Mouse (Mus musculus): ENCODE measurements around the gene S100a10.

The S100a10 gene

GRCm38 (mm10) chr3:93547099-93547648 lies 7.7 kb upstream of the S100a10 start:
- DNase-seq (ENCODE audit: extremely low read depth, low read depth, low spot score), result no peak

GRCm38 (mm10) chr3:93547749-93548540 lies 6.9 kb upstream of the S100a10 start:
- DNase-seq (ENCODE audit: extremely low read depth, low read depth, low spot score), result no peak

GRCm38 (mm10) chr3:93548541-93549266 lies 6.2 kb upstream of the S100a10 start:
- DNase-seq (ENCODE audit: extremely low read depth, low read depth, low spot score), result no peak

- DNase-seq (ENCODE audit: extremely low read depth, low read depth, low spot score), result no peak
Measured at GRCm38 (mm10) chr3:93549986-93550385, 4.9 kb upstream of the S100a10 start.

- no peak for DNase-seq (ENCODE audit: extremely low read depth, low read depth, low spot score)
Measured at GRCm38 (mm10) chr3:93551950-93552901, 2.7 kb upstream of the S100a10 start.

- DNase-seq (ENCODE audit: extremely low read depth, low read depth, low spot score), result no peak
Measured at GRCm38 (mm10) chr3:93553311-93553710, 1.6 kb upstream of the S100a10 start.

- no peak for DNase-seq (ENCODE audit: extremely low read depth, low read depth, low spot score)
Measured at GRCm38 (mm10) chr3:93553765-93554378, 1.0 kb upstream of the S100a10 start.

GRCm38 (mm10) chr3:93554379-93554980 lies 400 bp upstream of the S100a10 start:
- no peak for DNase-seq (ENCODE audit: extremely low read depth, low read depth, low spot score)

GRCm38 (mm10) chr3:93555878-93556254 lies 986 bp downstream of the S100a10 start:
- DNase-seq (ENCODE audit: extremely low read depth, low read depth, low spot score), result peak; percentile 55

- DNase-seq (ENCODE audit: extremely low read depth, low read depth, low spot score), result no peak
Measured at GRCm38 (mm10) chr3:93556599-93556998, 1.7 kb downstream of the S100a10 start.

GRCm38 (mm10) chr3:93557471-93557870 lies 2.6 kb downstream of the S100a10 start:
- no peak for DNase-seq (ENCODE audit: extremely low read depth, low read depth, low spot score)

- DNase-seq (ENCODE audit: extremely low read depth, low read depth, low spot score), result no peak
Measured at GRCm38 (mm10) chr3:93559961-93560360, 5.1 kb downstream of the S100a10 start.

GRCm38 (mm10) chr3:93562372-93562771 lies 7.5 kb downstream of the S100a10 start:
- no peak for DNase-seq (ENCODE audit: extremely low read depth, low read depth, low spot score)

- no peak for DNase-seq (ENCODE audit: extremely low read depth, low read depth, low spot score)
Measured at GRCm38 (mm10) chr3:93563216-93563615, 8.3 kb downstream of the S100a10 start.

GRCm38 (mm10) chr3:93566892-93567291 lies 12.0 kb downstream of the S100a10 start:
- DNase-seq (ENCODE audit: extremely low read depth, low read depth, low spot score), result no peak

- no peak for DNase-seq (ENCODE audit: extremely low read depth, low read depth, low spot score)
Measured at GRCm38 (mm10) chr3:93567721-93568120, 12.8 kb downstream of the S100a10 start.

- DNase-seq (ENCODE audit: extremely low read depth, low read depth, low spot score), result peak; percentile 88
Measured at GRCm38 (mm10) chr3:93568428-93569040, 13.7 kb downstream of the S100a10 start.

- DNase-seq (ENCODE audit: extremely low read depth, low read depth, low spot score), result no peak
Measured at GRCm38 (mm10) chr3:93569046-93569445, 14.2 kb downstream of the S100a10 start.

- DNase-seq (ENCODE audit: extremely low read depth, low read depth, low spot score), result no peak
Measured at GRCm38 (mm10) chr3:93572058-93572791, 17.3 kb downstream of the S100a10 start.
